Mouse (Mus musculus) T-helper 1 cell (primary cell): Measurements from ENCODE around the gene Olfr414.

ENCODE experiments used
- in situ Hi-C: fragments of 300-600 bp; cut with MboI, MseI; formaldehyde crosslinking; loops from one replicate; pipeline ENCODE4 v1.15.1; 2025; ENCODE audit warnings: high pct_unique_total_duplicates

Gene Olfr414

GRCm38 (mm10) chr1:174423764-174424163, at the start of gene Olfr414:
Gene Olfr414, plus strand, starts transcription at chr1:174424064.
- in situ Hi-C loops, result no loop called here

- in situ Hi-C loops, result no loop called here
These were observed 33.1 kb upstream of the Olfr414 start, which contains the start of gene Olfr248 for GRCm38 (mm10) chr1:174390746-174391145. Gene Olfr248, plus strand, starts transcription at chr1:174391046.

DNA sequence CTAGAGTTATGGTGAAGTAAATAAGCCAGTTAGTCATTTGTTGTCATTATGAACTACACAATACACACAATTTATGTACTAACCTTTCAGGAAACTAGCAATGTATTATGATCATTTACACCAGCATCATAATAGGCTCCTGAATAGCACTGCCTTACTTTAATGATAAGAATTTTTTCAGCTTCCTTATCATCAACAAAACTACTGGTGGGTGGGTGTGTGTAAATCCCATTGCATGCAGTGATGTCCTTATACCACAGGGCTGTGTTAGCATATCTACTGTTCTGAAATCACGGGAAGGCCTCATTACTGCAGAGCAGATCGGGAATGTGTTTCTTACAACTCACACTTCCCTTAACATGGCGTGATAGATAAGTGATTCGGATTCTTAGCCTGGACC, 905 bp upstream of the Olfr414 start:
- in situ Hi-C loops, result no loop called here

DNA sequence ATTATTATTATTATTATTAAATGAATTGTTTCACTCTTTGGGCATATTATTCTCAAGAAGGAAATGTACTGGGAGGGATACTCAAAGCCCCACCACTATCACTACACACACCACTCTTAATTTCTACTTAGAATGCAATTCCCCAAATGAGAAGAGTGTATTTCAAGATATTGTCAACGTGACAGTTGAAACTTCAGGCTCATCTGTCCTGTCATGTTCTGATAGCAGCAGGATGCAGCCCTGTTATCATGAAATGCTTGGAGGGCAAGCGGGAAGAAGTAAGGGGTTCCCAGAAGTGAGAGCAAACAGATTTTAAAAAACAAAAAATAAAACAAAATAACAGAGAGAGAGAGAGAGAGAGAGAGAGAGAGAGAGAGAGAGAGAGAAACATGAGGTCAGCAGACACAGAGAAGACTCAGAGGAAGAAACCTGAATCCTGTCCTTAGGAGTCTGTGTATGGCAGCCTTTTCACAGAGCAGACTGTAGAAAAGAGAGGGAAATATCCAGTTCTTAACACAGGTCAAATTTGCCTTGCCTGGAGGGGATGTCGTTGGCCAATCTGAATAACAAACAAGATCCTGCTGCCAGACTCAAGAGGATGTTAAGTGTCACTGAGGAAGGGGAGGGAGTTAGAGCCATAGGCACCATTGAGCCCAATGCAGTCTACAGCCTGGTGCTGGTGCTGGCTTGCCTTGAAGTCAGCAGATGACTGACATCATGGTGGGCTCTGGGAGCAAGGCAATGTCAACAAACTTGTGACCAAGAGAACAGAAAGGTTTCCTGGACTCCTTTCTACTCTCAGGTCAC, 2.5 kb downstream of the Olfr414 start:
- in situ Hi-C loops, result no loop called here

GRCm38 (mm10) chr1:174427402-174427801, 3.5 kb downstream of the Olfr414 start:
- in situ Hi-C loops, result no loop called here

GRCm38 (mm10) chr1:174428407-174428806, 4.5 kb downstream of the Olfr414 start:
- in situ Hi-C loops, result no loop called here

GRCm38 (mm10) chr1:174434121-174434520, 10.3 kb downstream of the Olfr414 start:
- in situ Hi-C loops, result no loop called here

GRCm38 (mm10) chr1:174441782-174442181, 17.9 kb downstream of the Olfr414 start, which contains the start of gene Olfr220:
Gene Olfr220, plus strand, starts transcription at chr1:174442082.
- in situ Hi-C loops, result no loop called here

GRCm38 (mm10) chr1:174455100-174455499, 31.2 kb downstream of the Olfr414 start:
- in situ Hi-C loops, result no loop called here

DNA sequence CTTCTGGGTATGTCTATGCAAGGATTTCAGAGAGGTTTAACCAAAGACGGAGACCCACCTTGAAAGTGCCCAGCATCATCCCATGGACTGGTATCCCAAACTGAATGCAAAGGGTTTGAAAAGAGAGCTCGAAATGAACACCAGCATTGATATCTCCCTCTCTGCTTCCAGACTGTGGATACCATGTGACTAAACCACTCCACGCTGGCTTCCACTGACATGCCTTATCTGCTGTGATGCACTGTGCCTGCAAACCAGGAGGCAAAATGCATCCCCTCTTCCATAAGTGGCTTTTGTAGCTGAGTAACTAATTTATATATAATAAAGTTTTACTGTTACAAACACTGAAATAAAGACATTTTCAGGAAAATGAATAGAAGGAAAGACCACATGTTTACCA, 41.5 kb downstream of the Olfr414 start:
- in situ Hi-C loops, result loop anchor here (5.0 to 10.0 kb wide), 3 partner anchors 621 to 1131 kb away; partner anchors contain the start of gene Ackr1

DNA sequence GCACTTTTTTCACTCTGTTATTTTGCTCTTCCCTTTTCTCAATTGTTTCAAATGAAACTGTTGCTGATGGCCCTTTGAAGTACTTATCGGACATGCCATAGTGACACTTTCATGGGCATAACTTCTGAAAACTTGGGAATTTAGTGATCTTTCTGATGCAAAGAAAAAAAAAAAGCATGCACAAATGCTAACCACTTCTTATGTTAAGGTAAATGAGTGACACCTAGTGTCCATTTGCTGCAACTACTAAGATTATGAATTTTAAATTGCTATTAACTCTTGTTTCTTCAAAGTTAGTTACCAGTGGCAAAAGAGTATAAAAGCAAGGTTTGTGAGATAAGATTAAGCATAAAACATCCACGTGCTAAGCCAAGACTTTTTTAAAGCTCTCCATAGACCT, 42.4 kb downstream of the Olfr414 start:
- in situ Hi-C loops, result loop anchor here (5.0 to 10.0 kb wide), 3 partner anchors 621 to 1131 kb away; partner anchors contain the start of gene Ackr1

DNA sequence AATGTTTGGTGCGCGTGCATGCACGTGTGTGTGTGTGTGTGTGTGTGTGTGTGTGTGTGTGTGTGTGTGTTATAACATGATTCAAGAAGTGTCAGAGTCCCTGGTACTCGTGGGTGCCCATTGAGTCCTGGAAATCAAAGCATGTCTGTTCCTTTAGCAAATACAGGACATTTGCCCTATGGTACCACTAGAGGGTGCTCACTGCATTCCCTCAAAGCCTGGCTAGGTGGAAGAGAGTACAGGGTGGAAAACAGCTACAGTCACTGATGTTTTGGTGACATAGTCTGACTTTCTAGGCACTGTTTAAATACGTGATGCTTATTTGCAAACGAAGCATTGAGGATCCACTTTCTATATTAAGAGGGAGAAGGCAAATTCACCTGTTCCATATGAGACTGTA, 45.9 kb downstream of the Olfr414 start:
- in situ Hi-C loops, result loop anchor here (5.0 to 10.0 kb wide), 3 partner anchors 625 to 1135 kb away; partner anchors contain the start of gene Ackr1

- in situ Hi-C loops, result no loop called here
These were observed 58.7 kb downstream of the Olfr414 start for GRCm38 (mm10) chr1:174482567-174482966.
